Mouse (Mus musculus) frontal cortex, adult 2 months (tissue): ENCODE measurements around the gene Mup20. TPM values are rescaled to one million over a fixed set of nuclear protein-coding genes. Genes with fewer than 3 reads are reported as not detected.
A peak's percentile ranks its signal among the peaks of the same experiment; 100 is the strongest.
"Not testable (repeated sequence)": the region's sequence is repeated elsewhere in the genome, so short reads cannot be mapped to it uniquely, and the experiment has no call there.

Experiments
- DNase-seq, 2 experiments: peaks; one replicate each; pipeline ENCODE4 v3.0.0; 2022; ENCODE audit warnings: low spot score in 1 of 2; ENCODE audit errors: extremely low spot score in 1 of 2
- polyA plus RNA-seq: library from polyadenylated mRNA; depleted of rRNA; stranded (reverse); fragments of >200 nt; gene quantifications from 2 replicates; pipeline ENCODE4 v1.2.3, GENCODE M21; 2012; rRNA removed

Gene Mup20
- not detected in 2 replicates for polyA plus RNA-seq

DNA sequence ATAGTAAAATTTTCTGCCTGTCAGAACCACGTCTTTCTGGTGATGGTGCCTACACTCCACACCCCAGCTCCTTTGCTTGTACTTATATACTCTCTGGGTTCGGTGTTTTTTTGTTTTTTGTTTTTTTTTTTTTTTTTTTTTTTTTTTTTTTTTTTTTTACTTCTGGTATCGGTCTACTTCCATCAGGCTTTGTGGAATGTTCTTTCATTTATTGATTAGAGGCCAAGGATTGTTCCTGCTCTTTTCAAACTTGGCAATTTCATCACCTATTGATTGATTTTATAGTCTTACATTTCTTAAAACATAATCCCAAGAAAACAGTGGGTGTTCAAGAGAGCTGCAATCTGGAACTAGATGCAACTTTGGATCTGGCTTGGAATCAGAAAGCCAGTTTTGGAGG lies at the start of gene Mup20:
TSS of gene Mup20 (minus strand) at position 101 of the 400 bp plus-strand sequence.
- DNase-seq = not testable (repeated sequence)

DNA sequence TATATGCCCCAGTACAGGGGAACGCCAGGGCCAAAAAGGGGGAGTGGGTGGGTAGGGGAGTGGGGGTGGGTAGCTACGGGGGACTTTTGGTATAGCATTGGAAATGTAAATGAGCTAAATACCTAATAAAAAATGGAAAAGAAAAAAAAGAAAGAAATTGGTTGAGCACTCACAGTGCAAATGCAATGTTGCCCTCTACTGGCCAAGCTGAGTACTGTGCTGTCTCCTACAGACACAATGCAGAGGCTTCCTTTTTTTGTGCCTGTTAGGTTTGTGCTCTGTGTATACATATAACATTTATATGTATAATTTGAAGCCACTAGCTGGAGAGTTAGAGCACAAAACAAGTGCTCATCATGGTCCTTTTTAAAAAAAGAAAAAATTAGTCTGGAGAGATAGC lies 49.4 kb upstream of the Mup20 start:
- peak in 1 of 2 experiments; percentile 53 for DNase-seq

DNA sequence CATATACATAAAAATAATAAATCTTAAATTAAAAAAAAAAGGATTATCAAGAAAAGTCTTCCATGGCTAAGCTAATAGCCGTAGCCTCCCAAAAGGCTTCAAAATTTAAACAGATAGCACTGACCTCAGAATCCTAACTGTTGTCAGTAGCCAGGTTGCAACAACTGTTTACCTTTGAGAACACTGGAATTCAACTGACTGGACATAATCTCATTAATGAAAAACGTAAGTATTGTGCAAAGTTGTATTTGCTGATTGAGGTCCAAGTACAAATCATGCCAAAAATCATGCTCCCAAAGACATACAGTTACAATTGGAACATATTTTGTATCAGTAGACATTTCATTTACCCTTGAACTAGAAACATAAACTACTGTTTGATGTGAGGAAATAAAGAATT lies 34.0 kb upstream of the Mup20 start:
- DNase-seq = no peak

DNA sequence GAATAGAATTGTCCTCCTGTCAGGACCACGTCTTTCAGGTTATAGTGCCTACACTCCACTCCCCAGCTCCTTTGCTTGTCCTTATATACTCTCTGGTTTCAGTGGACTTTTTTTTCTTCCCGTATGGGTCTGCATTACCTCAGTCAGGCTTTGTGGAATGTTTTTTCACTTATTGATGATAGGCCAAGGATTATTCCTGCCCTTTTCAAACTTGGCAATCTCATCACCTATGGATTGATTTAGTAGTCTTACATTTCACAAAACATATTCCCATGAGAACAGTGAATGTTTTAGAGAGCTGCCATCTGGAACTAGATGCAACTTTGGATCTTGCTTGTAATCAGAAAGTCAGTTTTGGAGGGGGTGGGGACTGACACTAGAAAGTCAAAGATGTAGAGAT lies 33.3 kb upstream of the Mup20 start, which contains the start of gene Mup3:
TSS of gene Mup3 (minus strand) at position 102 of the 400 bp plus-strand sequence.
- peak in 1 of 2 experiments; percentile 5 for DNase-seq

DNA sequence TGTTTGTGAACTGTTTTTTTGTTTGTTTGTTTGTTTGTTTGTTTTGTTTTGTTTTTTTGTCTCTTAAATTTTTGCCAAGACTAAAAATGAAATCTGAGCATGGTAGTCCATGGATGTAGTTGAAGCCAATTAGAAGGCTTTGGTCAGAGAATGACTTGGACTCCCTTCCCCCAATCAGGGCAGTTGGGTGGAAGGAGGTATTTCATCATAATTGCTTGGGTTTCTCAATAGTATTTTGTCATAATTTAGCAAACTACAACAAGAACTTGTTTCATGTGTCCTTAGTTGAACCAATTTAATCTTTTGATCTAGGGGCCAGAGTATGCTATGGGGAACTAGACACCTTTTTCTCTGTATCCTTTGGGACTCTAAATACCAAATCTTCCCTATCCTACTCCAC lies 28.8 kb upstream of the Mup20 start:
- no peak for DNase-seq

DNA sequence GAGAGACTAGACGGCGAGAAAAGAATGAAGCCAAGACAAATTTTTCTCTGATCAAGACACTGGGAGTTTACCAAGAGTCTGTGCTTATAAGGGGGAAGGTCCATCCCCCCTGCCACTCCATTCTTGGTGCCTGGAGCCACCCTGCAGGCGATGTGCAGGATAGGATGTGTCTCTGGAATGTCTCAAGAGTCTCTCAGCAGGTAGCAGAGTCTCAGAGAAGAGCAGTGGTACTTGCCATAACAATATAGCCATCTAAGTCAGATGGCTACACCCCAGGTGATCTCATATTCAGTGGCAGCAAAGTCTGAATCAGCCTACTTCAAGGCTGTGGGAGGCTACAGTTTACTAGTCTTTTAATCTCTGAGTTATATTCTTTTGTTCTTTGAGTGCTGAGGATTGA lies 21.2 kb upstream of the Mup20 start:
- no peak for DNase-seq

DNA sequence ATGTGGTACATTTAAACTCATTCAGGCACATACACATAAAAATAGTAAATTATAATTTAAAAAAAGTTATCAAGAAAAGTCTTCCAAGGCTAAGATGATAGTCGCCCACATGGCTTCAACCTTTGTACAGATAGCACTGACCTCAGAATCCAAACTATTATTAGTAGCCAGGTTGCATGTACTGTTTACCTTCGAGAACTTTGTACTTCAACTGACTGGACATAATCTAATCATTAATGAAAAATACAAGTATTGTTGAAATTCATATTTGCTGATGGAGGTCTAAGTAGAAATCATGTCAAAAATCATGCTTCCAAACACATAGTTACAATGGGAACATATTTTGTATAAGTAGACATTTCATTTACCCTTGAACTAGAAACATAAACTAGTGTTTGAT lies 822 bp upstream of the Mup20 start:
- DNase-seq = not testable (repeated sequence)

DNA sequence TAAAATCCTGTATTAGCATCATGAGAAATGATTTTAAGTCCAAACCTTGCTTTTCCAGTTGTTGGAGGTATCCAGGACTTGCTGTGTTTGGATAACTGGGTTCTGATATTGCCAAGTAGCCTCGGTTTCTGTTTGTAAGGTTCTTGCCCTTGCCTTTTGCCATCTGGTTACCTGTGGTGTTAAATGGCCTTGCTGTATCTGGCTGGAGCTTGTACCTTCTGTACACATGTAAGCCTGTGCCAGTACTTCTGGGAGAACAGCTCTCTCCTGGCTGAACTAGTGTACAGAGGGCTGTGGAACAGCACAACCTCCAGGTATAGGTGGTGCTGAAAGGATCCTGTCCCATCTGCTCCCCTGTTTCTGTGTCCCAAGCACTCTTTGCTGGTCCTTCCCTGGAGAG lies 27.7 kb downstream of the Mup20 start:
- no peak for DNase-seq

DNA sequence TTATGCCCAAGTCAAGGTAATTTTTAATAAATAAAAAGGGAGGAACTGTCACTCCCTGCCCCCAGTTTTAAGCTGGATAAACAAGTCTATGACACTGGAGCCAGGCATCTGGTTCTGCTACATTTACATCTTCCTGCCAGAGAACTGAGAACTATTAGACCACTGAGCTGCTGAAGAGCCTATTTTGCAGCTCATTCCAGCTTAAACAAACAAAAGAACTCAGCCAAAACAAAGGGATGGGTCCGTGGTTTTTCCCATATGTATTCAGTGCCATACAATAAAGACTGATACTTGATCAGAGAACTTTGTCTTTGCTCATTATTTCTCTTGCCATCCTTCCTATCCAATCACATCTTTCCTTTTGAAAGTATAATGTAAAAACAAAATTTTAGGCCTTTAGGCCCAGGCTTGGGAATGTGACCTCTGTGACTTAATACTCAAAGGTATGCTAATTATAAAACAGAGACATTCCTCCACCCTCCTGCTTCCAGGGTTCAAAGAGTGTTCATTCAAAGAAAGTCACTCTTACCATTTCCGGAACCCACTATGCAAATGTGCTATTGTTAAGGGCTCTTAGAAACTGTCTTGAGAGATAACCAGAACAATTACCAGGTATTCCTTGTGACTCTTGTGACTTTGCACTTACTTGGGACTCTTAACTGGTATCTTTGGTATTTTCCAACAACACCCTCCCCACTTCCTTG lies 29.6 kb downstream of the Mup20 start:
- no peak for DNase-seq

DNA sequence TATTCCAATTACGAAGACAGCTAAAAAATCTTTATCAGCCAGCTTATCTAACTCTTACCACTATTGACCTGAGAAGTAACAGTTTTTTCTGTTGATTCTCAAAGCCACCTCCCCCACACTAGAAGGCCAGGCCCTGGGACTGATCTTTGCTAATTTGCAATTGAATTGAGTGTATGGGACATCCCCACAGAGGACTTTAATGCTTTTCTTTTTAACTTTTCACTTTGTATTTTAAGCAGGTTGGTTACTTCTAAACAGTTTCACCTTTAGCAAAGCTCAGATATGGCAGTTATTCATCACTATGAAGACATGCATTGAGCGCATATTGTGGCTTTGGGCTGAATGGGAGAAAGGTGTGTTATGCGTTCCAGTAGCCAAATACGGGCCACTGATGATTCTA lies 30.3 kb downstream of the Mup20 start:
- no peak for DNase-seq

DNA sequence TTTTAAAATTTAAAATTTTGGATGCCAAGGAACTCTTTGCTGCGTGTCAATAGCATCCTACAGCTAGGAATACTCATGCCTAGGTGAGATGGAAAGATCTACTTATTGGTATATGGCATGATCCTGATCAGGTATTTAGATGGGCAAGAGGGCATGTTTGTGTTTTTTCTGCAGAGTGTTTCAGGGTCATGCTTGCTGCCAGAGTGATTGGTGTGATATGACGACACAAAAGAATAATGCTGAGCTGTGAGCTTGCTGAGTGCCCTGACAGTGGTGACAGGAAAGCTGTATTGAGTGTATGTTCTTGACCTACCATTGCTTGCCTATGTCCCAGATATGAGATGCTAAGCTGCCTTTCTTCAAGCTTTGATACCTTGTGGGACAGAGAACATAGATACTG lies 30.8 kb downstream of the Mup20 start:
- DNase-seq = no peak

DNA sequence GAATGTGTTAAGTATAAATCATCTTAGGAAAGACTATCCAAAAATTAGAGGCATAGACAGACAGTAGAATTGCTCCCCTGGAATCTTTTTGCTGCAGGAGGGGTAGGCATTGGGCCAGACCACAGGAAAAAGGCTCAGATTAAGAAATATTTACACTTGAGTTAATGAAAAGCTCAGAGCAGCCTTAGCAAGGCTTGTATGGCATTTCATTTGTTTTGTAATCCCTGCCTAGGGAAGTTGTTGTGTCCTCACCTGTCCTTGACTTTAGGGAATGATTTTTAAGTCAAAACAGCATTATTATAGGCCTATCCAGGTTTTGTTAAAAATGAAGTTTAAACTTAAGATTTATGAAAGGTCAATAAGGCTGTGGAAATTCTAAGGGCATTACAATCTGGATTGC lies 33.4 kb downstream of the Mup20 start:
- DNase-seq = not testable (repeated sequence)

Other genes starting within 250 kb of the Mup20 start
- 0.16 and 0.27 TPM in 2 replicates for gene Mup5, start 218.9 kb downstream of the Mup20 start, polyA plus RNA-seq
- gene Mup3, start 33.2 kb upstream of the Mup20 start, polyA plus RNA-seq = not detected in 2 replicates
- gene Mup21, start 96.7 kb upstream of the Mup20 start, polyA plus RNA-seq = not detected in 2 replicates
- 11.6 and 11.9 TPM in 2 replicates for gene Zfp37, start 176.9 kb upstream of the Mup20 start, polyA plus RNA-seq
- gene Slc31a2, start 208.4 kb upstream of the Mup20 start, polyA plus RNA-seq = 10.3 and 11.6 TPM in 2 replicates